Mouse (Mus musculus) MEL (cell line): ENCODE measurements around the gene Spen.

ENCODE experiments used
- CTCF ChIP-seq, 3 experiments: IDR thresholded peaks in 2 of 3; conservative IDR thresholded peaks in 1 of 3; 2 replicates each; pipeline ENCODE4 v1.5.1; 2011 to 2012; ENCODE audit warnings: low read length in 3 of 3, low read depth in 2 of 3, mild to moderate bottlenecking in 2 of 3, improper control_type of control experiment in 1 of 3, inconsistent platforms in 1 of 3, mixed read lengths in 1 of 3, moderate library complexity in 1 of 3; ENCODE audit not compliant: control insufficient read depth in 1 of 3, insufficient read depth in 1 of 3, poor library complexity in 1 of 3, severe bottlenecking in 1 of 3
- E2F4 ChIP-seq: IDR thresholded peaks from 2 replicates; pipeline ENCODE4 v1.6.1; 2011; ENCODE audit warnings: low read depth, low read length, improper control_type of control experiment, borderline replicate concordance
- KAT2A ChIP-seq: conservative IDR thresholded peaks from 2 replicates; pipeline ENCODE4 v1.6.1; 2012; ENCODE audit warnings: low read depth, low read length, improper control_type of control experiment, inconsistent platforms
- NRF1 ChIP-seq: IDR thresholded peaks from 2 replicates; pipeline ENCODE4 v1.6.1; 2014; ENCODE audit warnings: low read depth, mild to moderate bottlenecking, inconsistent platforms, low read length, improper control_type of control experiment, moderate library complexity; ENCODE audit not compliant: poor library complexity, insufficient read depth, severe bottlenecking
- POLR2A ChIP-seq, 2 experiments: IDR thresholded peaks; 2 replicates each; pipeline ENCODE4 v1.6.1; 2011 to 2012; ENCODE audit warnings: low read length in 2 of 2, mild to moderate bottlenecking in 2 of 2, control low read depth in 1 of 2, improper control_type of control experiment in 1 of 2, low read depth in 1 of 2, moderate library complexity in 1 of 2; ENCODE audit not compliant: control insufficient read depth in 1 of 2, insufficient read depth in 1 of 2, poor library complexity in 1 of 2
- POLR2AphosphoS2 ChIP-seq: IDR thresholded peaks from 2 replicates; pipeline ENCODE4 v1.6.1; 2011; ENCODE audit warnings: low read length, improper control_type of control experiment
- RCOR1 ChIP-seq: IDR thresholded peaks from 2 replicates; pipeline ENCODE4 v1.6.1; 2012; ENCODE audit warnings: low read depth, mild to moderate bottlenecking, inconsistent platforms, low read length, improper control_type of control experiment
- TAL1 ChIP-seq: IDR thresholded peaks from 2 replicates; pipeline ENCODE4 v1.6.1; 2012; ENCODE audit warnings: mild to moderate bottlenecking, inconsistent platforms, low read length, moderate library complexity, mixed read lengths
- TBP ChIP-seq: IDR thresholded peaks from 2 replicates; pipeline ENCODE4 v1.8.0; 2011; ENCODE audit warnings: low read depth, low read length, improper control_type of control experiment
- TCF12 ChIP-seq: IDR thresholded peaks from 2 replicates; pipeline ENCODE4 v1.6.1; 2014; ENCODE audit warnings: low read depth, mild to moderate bottlenecking, inconsistent platforms, low read length, improper control_type of control experiment, moderate library complexity
- USF1 ChIP-seq: IDR thresholded peaks from 2 replicates; pipeline ENCODE4 v1.6.1; 2014; ENCODE audit warnings: low read depth, mild to moderate bottlenecking, inconsistent platforms, low read length, improper control_type of control experiment, moderate library complexity
- ZKSCAN1 ChIP-seq: IDR thresholded peaks from 2 replicates; pipeline ENCODE4 v1.6.1; 2012; ENCODE audit warnings: low read depth, mild to moderate bottlenecking, inconsistent platforms, low read length, improper control_type of control experiment, moderate library complexity
- ZMIZ1 ChIP-seq: IDR thresholded peaks from 2 replicates; pipeline ENCODE4 v1.6.1; 2012; ENCODE audit warnings: low read depth, mild to moderate bottlenecking, inconsistent platforms, low read length, improper control_type of control experiment, moderate library complexity
- ZNF384 ChIP-seq: IDR thresholded peaks from 2 replicates; pipeline ENCODE4 v1.6.1; 2012; ENCODE audit warnings: low read depth, mild to moderate bottlenecking, inconsistent platforms, low read length, improper control_type of control experiment

GRCm38 (mm10) chr4:141573359-141573966, 35.1 kb upstream of the Spen start:
- TF ChIP-seq NRF1 (no peak), CTCF (IDR thresholded peaks at IDR 0.05 in 2 of 3, conservative IDR thresholded peaks at IDR 0.05 in 1 of 3; ENCODE audit: control insufficient read depth in 1 of 3, insufficient read depth in 1 of 3, low read depth in 2 of 3, low read length in 3 of 3, poor library complexity in 1 of 3, severe bottlenecking in 1 of 3) (no peak), USF1 (no peak), POLR2A (IDR thresholded peaks at IDR 0.05; ENCODE audit: control insufficient read depth in 1 of 2, insufficient read depth in 1 of 2, low read depth in 1 of 2, low read length in 2 of 2, poor library complexity in 1 of 2) (no peak), KAT2A (no peak), E2F4 (no peak), TCF12 (no peak), ZMIZ1 (no peak), ZKSCAN1 (no peak), RCOR1 (no peak), TBP (no peak), ZNF384 (no peak), POLR2AphosphoS2 (no peak), TAL1 (no peak)
